Mouse (Mus musculus) G1E (cell line): Measurements from ENCODE around the gene Mpnd.

Experiments
- CTCF ChIP-seq: IDR thresholded peaks from 2 replicates; pipeline ENCODE4 v1.5.1; 2012; ENCODE audit warnings: low read depth, low read length, inconsistent platforms, mixed read lengths
- GATA1 ChIP-seq: IDR thresholded peaks from 2 replicates; pipeline ENCODE4 v1.6.1; 2012; ENCODE audit warnings: borderline replicate concordance, low read length, inconsistent platforms, mixed read lengths
- GATA2 ChIP-seq: IDR thresholded peaks from 2 replicates; pipeline ENCODE4 v1.6.1; 2012; ENCODE audit warnings: low read depth, low read length, inconsistent platforms, borderline replicate concordance
- POLR2AphosphoS5 ChIP-seq: IDR thresholded peaks from 2 replicates; pipeline ENCODE4 v1.6.1; 2012; ENCODE audit warnings: low read depth, low read length, inconsistent platforms; ENCODE audit not compliant: insufficient replicate concordance
- TAL1 ChIP-seq: conservative IDR thresholded peaks from 2 replicates; pipeline ENCODE4 v1.6.1; 2012; ENCODE audit warnings: low read depth, low read length, inconsistent platforms, mixed read lengths

DNA sequence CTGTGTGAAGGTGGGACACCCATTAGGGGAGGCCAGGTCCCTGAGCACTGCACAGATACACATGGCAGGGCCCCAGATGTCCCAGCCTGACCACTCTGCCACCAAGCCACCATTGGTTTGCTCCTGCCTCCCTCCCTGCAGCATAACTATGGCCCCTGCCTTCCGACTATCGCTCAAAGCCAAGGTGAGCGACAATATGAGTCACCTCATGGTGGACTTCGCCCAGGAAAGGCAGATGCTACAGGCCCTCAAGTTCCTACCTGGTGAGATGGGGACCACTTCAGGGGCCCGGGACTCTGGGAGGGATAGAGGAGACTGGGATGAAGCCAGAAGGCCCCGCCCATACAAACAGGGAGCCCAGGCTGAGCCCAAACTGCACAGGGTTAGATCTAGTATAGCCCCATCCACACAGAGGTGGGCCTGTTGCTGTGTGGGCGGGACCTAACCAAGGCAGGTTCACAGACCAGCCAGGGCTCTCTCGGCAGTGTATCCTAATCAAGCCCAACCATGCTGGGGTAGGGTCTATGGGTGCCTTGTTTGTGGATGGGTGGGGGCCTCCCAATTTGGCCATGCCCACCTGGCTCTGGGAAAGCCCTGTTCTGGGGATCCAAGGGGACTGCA, 15.1 kb upstream of the Mpnd start:
- TF ChIP-seq CTCF, result no peak
- no peak for TF ChIP-seq TAL1
- TF ChIP-seq GATA1, result no peak
- no peak for TF ChIP-seq POLR2AphosphoS5
- no peak for TF ChIP-seq GATA2
